Mouse (Mus musculus) lung, adult 2 months (tissue): ENCODE results near the gene Crtam. TPM values are rescaled to one million over a fixed set of nuclear protein-coding genes. Genes with fewer than 3 reads are reported as not detected.

Experiments used
- DNase-seq: peaks from one replicate; pipeline ENCODE4 v3.0.0; 2022
- H3K4me1 ChIP-seq: fragments of 200-500 bp; 2 replicates; pipeline ENCODE4 v1.6.1; 2011; ENCODE audit warnings: low read length; ENCODE audit not compliant: control insufficient read depth, insufficient read depth
- H3K4me3 ChIP-seq: fragments of 200-500 bp; replicated peaks from 2 replicates; pipeline ENCODE3; 2011; ENCODE audit warnings: low read depth, mild to moderate bottlenecking, control low read depth, low read length; ENCODE audit errors: extremely low read depth
- CTCF ChIP-seq: fragments of 200-500 bp; IDR thresholded peaks from 2 replicates; pipeline ENCODE4 v1.5.1; 2011; ENCODE audit warnings: mild to moderate bottlenecking, low read length, control low read depth; ENCODE audit not compliant: insufficient read depth
- POLR2A ChIP-seq: fragments of 200-500 bp; IDR thresholded peaks from 2 replicates; pipeline ENCODE4 v1.6.1; 2011; ENCODE audit warnings: low read depth, mild to moderate bottlenecking, control low read depth, low read length, borderline replicate concordance; ENCODE audit errors: extremely low read depth
- WGBS: fragments of 180-500 bp; shearing (Covaris S2); methylation state at CpG from one replicate; pipeline ENCODE4 v1.1.7; 2018; 5-methylcytosine and 5-hydroxymethylcytosine counted together
- polyA plus RNA-seq: library from polyadenylated mRNA; depleted of rRNA; stranded (reverse); fragments of >200 nt; gene quantifications from 2 replicates; pipeline ENCODE4 v1.2.3, GENCODE M21; 2012

Crtam gene
- polyA plus RNA-seq, 1 experiment: 0.18 TPM

DNA sequence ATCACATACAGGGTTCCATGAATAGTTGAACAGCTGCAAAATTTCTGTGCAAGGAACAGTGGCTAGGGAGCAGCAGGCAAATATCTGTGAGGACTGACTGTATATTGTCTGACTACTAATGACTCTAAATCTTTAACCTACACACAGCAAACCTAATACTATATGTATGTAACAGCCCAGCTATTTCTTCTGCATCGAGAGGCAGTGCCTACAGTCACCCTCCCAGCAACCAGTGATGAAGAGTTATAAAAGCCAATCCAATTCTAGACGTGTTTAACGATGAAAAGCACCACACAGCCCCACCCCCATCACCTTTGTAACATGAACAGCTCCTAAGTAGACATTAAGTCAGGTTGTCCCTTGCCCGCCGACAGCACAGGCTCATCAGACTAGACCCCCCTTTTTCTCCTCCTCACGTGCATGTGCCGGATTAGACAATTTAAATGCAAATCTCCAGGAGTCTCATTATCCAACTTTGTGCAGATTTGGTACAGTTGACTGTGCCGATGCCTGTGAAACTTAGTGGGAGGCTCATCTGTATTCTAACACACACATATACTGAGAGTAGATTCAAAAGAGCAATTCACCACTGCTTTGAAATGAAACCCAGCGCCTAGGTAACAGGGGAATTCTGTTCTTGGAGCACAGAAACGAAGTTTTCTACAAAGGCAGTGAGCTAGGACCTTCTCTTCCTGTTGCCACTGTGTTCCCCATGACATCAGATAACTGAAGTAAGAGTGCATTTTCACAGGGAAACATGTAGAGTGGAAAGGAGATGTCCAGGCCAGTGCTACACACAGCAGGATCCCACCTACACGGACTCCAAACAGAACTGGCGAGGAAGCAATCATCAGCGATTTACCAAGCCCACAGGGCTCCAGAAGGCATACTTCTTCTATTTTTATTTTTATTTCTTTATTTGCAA lies 7.3 kb upstream of the Crtam start:
- TF ChIP-seq POLR2A: no peak
- no peak for TF ChIP-seq CTCF
- WGBS: 82% methylated on average over 13 of the region's 13 CpGs
- H3K4me3 ChIP-seq: no peak overlapping the region
- no peaks in the 10 kb centered on the region for H3K4me1 ChIP-seq
- no peak for DNase-seq

DNA sequence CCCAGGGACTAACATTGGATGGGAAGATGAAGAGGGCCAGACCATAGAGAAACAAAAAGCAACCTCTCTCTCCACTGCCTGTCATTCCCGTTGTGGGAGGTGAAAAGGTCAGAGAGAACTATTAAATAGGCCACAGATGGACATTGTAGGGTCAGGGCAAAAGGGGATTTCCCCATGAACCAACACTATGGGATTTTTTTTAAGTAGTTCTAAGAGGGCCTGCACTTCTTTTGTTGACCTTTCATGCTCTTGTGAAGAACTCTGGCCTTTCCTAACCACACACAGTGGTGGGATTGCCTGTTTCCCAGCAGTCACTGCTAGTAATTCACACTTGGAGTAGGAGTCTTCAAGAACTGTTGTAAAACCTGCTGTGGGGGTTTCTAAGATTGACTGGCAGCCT lies 3.4 kb upstream of the Crtam start:
- H3K4me3 ChIP-seq: no peak overlapping the region
- no peak for DNase-seq
- no peaks in the 10 kb centered on the region for H3K4me1 ChIP-seq
- no peak for TF ChIP-seq POLR2A
- TF ChIP-seq CTCF: no peak
- WGBS: 37% methylated on average over 1 of the region's 1 CpGs

- DNase-seq: no peak
- H3K4me3 ChIP-seq: no peak overlapping the region
- H3K4me1 ChIP-seq: no peaks in the 10 kb centered on the region
- TF ChIP-seq POLR2A (no peak), CTCF (no peak)
- WGBS: 74% methylated on average over 7 of the region's 7 CpGs
Measured at GRCm38 (mm10) chr9:40997116-40997779, 7.2 kb downstream of the Crtam start.

GRCm38 (mm10) chr9:40994075-40994474 lies 10.4 kb downstream of the Crtam start:
- no peak for TF ChIP-seq POLR2A
- no peak for TF ChIP-seq CTCF
- Histone ChIP-seq H3K4me1 (no peaks in the 10 kb centered on the region), H3K4me3 (no peak overlapping the region)
- WGBS: 64% methylated on average over 5 of the region's 5 CpGs
- DNase-seq: no peak

GRCm38 (mm10) chr9:40991511-40991910 lies 12.9 kb downstream of the Crtam start:
- Histone ChIP-seq H3K4me1 (no peaks in the 10 kb centered on the region), H3K4me3 (no peak overlapping the region)
- TF ChIP-seq POLR2A: no peak
- no peak for TF ChIP-seq CTCF
- 76% methylated on average over 6 of the region's 6 CpGs for WGBS
- no peak for DNase-seq

GRCm38 (mm10) chr9:40989940-40990588 lies 14.4 kb downstream of the Crtam start:
- WGBS: 35% methylated on average over 4 of the region's 4 CpGs
- Histone ChIP-seq H3K4me3 (no peak overlapping the region), H3K4me1 (no peaks in the 10 kb centered on the region)
- peak; percentile 13 for DNase-seq
- TF ChIP-seq POLR2A: no peak
- 0 out of 2 replicates have a peak, but pooled peaks have one; percentile 10 for TF ChIP-seq CTCF

DNA sequence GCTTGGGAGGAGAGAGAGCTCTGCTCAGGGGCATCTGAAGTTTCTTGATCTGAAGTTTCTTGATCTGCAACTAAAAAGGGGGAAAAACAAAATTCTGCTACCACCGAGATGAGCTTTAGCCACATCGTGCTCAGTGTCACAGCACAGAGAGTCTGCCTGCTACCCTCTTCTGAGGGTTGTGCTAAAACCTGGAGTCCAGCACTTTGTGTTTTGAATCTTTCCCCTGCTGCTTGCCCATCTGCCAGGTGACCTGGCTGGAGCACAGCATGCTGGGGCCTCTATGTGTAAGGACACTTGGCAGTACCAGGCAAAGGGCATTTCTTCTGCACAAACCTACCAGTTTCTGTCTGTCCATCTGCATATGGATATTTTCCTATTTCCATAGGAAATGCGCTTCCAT lies 20.1 kb downstream of the Crtam start:
- WGBS: 70% methylated on average over 3 of the region's 3 CpGs
- Histone ChIP-seq H3K4me3 (no peak overlapping the region), H3K4me1 (no peaks in the 10 kb centered on the region)
- TF ChIP-seq POLR2A (no peak), CTCF (no peak)
- no peak for DNase-seq

DNA sequence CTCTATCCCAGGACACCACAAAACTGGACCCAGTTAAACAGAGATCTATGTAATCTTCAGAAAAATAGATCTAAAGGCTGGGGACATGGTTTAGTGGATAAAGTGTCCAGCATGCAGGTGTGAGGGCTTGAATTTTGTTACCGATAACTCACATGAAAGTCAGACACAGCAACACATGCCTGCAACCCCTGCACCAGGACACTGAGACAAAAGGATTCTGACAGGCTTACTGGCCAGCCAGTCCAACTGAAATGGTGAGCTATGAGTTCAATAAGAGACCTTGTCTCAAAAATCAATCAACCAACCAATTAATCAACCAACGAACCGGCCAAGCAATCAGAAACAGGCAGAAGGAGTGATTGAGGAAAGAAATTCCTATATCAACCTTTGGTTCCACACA lies 20.7 kb downstream of the Crtam start:
- no peak for TF ChIP-seq CTCF
- TF ChIP-seq POLR2A: no peak
- H3K4me3 ChIP-seq: no peak overlapping the region
- no peak for DNase-seq
- WGBS: 88% methylated on average over 3 of the region's 3 CpGs
- no peaks in the 10 kb centered on the region for H3K4me1 ChIP-seq

- Histone ChIP-seq H3K4me3 (no peak overlapping the region), H3K4me1 (no peaks in the 10 kb centered on the region)
- TF ChIP-seq POLR2A (no peak), CTCF (peak; percentile 50; the same call in 1 of the 2 replicates)
- WGBS: 37% methylated on average over 6 of the region's 6 CpGs
- no peak for DNase-seq
Measured at GRCm38 (mm10) chr9:40982480-40982879, 21.9 kb downstream of the Crtam start.
